Mouse (Mus musculus) erythroblast, adult 5-6 weeks (primary cell): ENCODE data around the gene Itgb3. TPM values are rescaled to one million over a fixed set of nuclear protein-coding genes. Genes with fewer than 3 reads are reported as not detected.

Experiments used
- ATAC-seq: replicated peaks from 2 replicates; pipeline ENCODE4 v1.8.0; 2016; ENCODE audit warnings: moderate number of reproducible peaks, mild to moderate bottlenecking, moderate TSS enrichment, inconsistent platforms; ENCODE audit not compliant: poor library complexity, low FRiP score, severe bottlenecking
- total RNA-seq, 2 experiments: library from RNA; stranded (forward) in 1 of 2; stranded (reverse) in 1 of 2; fragments of 150-400 nt in 1 of 2; fragments of 200-764, 138-1000 nt in 1 of 2; gene quantifications; 2 replicates each; pipeline versions ENCODE4 v1.2.3 to v1.2.4; 2015 to 2017; ENCODE audit warnings: low replicate concordance in 2 of 2

Gene Itgb3
- total RNA-seq, 2 experiments from 2014 or later, result 3.0 to 4.2 TPM

- ATAC-seq, result no peak
These were observed 38.4 kb downstream of the Itgb3 start for GRCm38 (mm10) chr11:104646173-104646572.

- ATAC-seq, result no peak
These were observed 38.8 kb downstream of the Itgb3 start for GRCm38 (mm10) chr11:104646611-104647010.

GRCm38 (mm10) chr11:104647188-104647867, 39.5 kb downstream of the Itgb3 start:
- ATAC-seq, result no peak

GRCm38 (mm10) chr11:104648571-104648970, 40.8 kb downstream of the Itgb3 start:
- peak; percentile 67 for ATAC-seq

- no peak for ATAC-seq
These were observed 52.8 kb downstream of the Itgb3 start for GRCm38 (mm10) chr11:104660599-104660998.

GRCm38 (mm10) chr11:104661106-104661505, 53.3 kb downstream of the Itgb3 start:
- no peak for ATAC-seq

- ATAC-seq, result no peak
These were observed 53.9 kb downstream of the Itgb3 start for GRCm38 (mm10) chr11:104661531-104662205.

- ATAC-seq, result no peak
These were observed 54.8 kb downstream of the Itgb3 start for GRCm38 (mm10) chr11:104662573-104662972.

GRCm38 (mm10) chr11:104663241-104663877, 55.6 kb downstream of the Itgb3 start:
- ATAC-seq, result no peak

GRCm38 (mm10) chr11:104663878-104664261, 56.1 kb downstream of the Itgb3 start:
- ATAC-seq, result no peak

- no peak for ATAC-seq
These were observed 56.6 kb downstream of the Itgb3 start for GRCm38 (mm10) chr11:104664441-104664840.

GRCm38 (mm10) chr11:104667399-104667798, 59.6 kb downstream of the Itgb3 start:
- ATAC-seq, result no peak

- no peak for ATAC-seq
These were observed 65.6 kb downstream of the Itgb3 start for GRCm38 (mm10) chr11:104673412-104673811.

- no peak for ATAC-seq
These were observed 67.0 kb downstream of the Itgb3 start for GRCm38 (mm10) chr11:104674768-104675167.

GRCm38 (mm10) chr11:104685548-104685947, 77.7 kb downstream of the Itgb3 start, which contains the start of gene Gm11639:
Gm11639 (plus strand) TSS chr11:104685707.
- peak; percentile 39; the same call in 1 of the 2 replicates for ATAC-seq

GRCm38 (mm10) chr11:104693235-104693634, 85.4 kb downstream of the Itgb3 start:
- no peak for ATAC-seq

- no peak for ATAC-seq
These were observed 96.3 kb downstream of the Itgb3 start for GRCm38 (mm10) chr11:104704097-104704496.

GRCm38 (mm10) chr11:104707084-104707483, 99.3 kb downstream of the Itgb3 start:
- no peak for ATAC-seq
